Mouse (Mus musculus) thymus, postnatal 36 days (tissue): ENCODE measurements around the gene Tbc1d13.

Source experiments
- DNase-seq, 2 experiments: peaks; one replicate each; pipeline ENCODE4 v3.0.0; 2022; ENCODE audit warnings: mixed read lengths in 2 of 2

Tbc1d13 gene

GRCm38 (mm10) chr2:30182424-30182823 lies 48.9 kb downstream of the Tbc1d13 start:
- no peak for DNase-seq

- no peak for DNase-seq
Measured at GRCm38 (mm10) chr2:30183721-30184120, 50.2 kb downstream of the Tbc1d13 start.

- no peak for DNase-seq
Measured at GRCm38 (mm10) chr2:30185276-30185675, 51.7 kb downstream of the Tbc1d13 start.

- no peak for DNase-seq
Measured at GRCm38 (mm10) chr2:30185681-30186080, 52.1 kb downstream of the Tbc1d13 start.

GRCm38 (mm10) chr2:30191790-30192580 lies 58.4 kb downstream of the Tbc1d13 start:
- no peak for DNase-seq

GRCm38 (mm10) chr2:30194656-30195055 lies 61.1 kb downstream of the Tbc1d13 start:
- no peak for DNase-seq

GRCm38 (mm10) chr2:30198021-30198420 lies 64.5 kb downstream of the Tbc1d13 start:
- DNase-seq: no peak

GRCm38 (mm10) chr2:30199984-30200383 lies 66.4 kb downstream of the Tbc1d13 start:
- DNase-seq: no peak

- no peak for DNase-seq
Measured at GRCm38 (mm10) chr2:30200388-30200925, 66.9 kb downstream of the Tbc1d13 start.
